Mouse (Mus musculus): Measurements from ENCODE around the gene Trpc1. TPM values are rescaled to one million over a fixed set of nuclear protein-coding genes. Genes with fewer than 3 reads are reported as not detected.

Gene Trpc1
- total RNA-seq (2023) = 1 to 10 TPM; 1.7 to 2.9 TPM

DNA sequence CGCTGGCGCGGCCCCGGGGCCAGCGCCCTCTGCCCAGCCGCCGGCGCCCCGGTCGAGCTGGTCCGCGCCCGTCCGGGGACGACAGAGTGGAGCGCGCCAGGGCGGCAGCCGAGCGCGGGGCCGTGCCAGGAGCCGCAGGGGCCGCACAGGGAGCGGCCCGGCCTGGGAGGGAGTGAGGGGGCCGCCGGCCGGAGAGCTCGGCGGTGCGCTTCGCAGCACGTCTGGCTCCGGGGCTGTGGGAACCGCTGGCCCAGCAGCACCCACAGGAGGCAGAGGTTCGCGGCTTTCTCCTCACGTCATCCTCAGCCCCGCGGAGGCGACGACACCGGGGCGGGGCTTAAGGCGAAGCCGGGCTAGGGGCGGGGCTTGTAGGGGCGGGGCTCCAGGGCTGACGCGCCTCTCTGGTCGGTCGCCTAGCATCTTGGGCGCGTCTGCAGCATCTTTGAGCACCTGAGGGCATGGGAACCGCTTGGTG, at the start of gene Trpc1:
TSS of gene Trpc1 (minus strand) at position 339 of the 475 bp plus-strand sequence.

Other genes starting within 250 kb of the Trpc1 start
- gene U2surp, start 238.4 kb downstream of the Trpc1 start, total RNA-seq (2023) = 10 to 100 TPM; 63.2 to 63.9 TPM
- 10 to 100 TPM; 15.0 to 17.5 TPM for gene Paqr9, start 190.7 kb downstream of the Trpc1 start, total RNA-seq (2023)
- 10 to 100 TPM in 1 of 2 experiments, 1 to 10 TPM in 1; 5.6 to 12.0 TPM for gene Pcolce2, start 112.8 kb downstream of the Trpc1 start, total RNA-seq (2023)
- under 1 TPM; 0.13 to 0.61 TPM for gene Pls1, start 94.9 kb upstream of the Trpc1 start, total RNA-seq (2023)
- 10 to 100 TPM; 13.7 to 15.6 TPM for gene Atr, start 107.2 kb upstream of the Trpc1 start, total RNA-seq (2023)
- gene Xrn1, start 204.4 kb upstream of the Trpc1 start, total RNA-seq (2023) = 10 to 100 TPM; 33.5 to 36.0 TPM